Mouse (Mus musculus): ENCODE results near the gene Ndrg2.

Ndrg2 gene

DNA sequence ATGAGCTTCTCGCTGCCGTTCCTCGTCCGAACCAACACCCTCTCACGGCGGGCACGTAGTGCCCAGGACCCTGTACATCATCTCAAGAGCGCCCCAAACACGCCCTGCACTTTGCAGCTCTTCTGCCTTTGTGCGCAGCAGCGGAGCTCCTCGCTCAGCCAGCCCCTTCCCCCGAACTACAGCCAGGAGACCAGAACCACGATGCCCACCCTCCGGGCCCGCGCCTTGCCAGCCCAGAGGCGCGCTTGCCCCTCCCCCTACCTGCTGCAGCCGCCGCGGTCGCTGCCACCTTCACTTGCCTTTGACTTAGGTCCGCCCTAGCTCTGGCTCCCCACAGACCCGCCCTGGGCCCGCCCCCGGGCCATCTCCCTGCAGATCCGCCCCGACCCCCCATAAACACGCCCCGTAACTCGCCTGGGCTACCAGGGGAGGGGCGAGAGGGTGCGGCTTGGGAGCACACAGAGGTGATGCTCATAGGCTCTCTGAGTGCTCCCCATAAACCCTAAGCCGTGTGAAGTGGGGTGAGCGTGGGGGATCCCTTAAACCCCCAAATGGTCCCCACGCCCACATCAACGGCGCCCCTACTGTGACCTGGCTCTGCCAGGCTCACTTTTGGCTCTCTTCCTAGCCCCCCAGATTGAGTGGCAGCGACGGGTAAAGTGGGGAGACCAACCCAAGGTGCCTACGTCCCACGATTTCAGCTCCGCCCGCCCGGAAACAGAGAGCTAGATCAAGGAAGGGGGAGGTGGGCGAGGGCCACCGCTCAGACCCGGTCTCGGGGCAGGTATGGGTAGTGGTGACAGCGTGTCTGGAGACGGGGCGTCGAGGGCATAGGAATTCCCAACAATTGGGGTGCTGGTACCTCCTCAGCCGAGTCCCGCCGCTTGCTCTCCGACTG is 647 bp downstream of the Ndrg2 start:
- DNase-seq (ENCODE audit: extremely low spot score, low spot score), result peak; percentile 48

DNA sequence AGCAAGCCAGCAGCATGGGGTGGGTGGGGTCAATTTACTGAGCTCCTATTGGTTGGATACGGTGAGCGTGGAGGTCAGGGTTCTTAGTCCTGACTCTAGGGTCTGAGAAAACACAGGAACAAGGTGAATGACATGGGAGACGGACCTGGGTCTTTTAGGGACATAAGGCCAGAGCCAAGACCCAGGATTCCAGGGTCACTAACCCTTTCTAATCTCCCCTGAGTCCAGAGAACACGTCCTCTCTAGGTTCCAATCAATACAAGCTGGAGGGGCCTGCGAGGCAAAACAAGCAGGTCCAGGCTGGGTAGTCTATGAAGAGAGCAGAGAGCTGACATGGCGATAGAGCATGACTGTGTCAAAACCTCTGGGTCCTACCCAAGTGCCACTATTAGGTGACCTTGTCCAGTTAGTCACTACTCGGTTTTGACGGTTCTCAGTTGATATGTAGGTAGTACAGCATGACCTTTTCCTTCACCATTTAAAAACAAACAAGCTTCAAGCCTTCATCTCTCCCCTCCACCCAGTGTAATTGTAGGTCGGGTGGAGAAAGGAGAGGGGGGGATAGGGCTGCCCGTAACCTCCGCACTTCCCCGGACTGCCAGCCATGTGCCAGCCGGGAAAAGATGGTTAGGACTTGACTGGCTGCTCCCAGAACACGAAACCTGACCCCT is 1.4 kb downstream of the Ndrg2 start:
- DNase-seq (ENCODE audit: extremely low spot score, low spot score), result peak; percentile 19

DNA sequence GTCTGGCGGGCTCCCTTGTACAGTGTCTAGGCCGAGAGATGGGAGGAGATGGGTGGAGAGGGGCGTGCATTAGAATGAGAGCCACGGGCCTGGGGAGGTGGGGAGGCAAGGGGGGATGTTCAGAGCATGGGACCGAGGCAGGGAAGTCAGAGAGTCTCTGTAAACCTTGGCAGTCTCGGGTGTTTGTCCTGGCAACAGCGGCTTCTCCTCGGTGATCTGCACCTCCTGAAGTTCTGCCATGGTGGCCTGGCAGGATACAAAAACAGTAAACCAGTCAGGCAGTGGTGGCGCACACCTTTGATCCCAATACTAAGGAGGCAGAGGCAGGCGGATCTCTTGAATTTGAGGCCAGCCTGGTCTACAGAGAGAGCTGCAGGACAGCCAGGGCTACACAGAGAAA is 2.7 kb downstream of the Ndrg2 start:
- no peak for DNase-seq (ENCODE audit: extremely low spot score, low spot score)

DNA sequence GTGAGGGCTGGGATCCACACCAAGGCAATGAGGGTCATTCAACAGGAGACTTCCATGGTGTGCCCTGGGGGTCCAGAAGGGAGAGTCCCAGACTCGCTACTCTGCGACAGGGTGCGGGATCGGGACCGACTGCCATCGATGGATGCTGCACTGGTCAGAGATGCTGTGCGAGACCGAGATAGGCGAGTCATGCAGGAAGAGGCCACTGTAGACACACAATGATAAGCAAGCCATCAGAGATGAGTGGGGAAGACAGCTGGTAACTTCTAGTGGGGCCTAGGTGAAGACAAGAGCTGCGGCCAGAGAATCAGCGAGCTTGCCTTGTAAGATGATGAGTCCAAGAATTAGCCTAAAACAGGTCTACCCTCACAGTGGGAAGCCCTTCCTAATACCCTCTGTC is 7.9 kb downstream of the Ndrg2 start:
- DNase-seq (ENCODE audit: extremely low spot score, low spot score), result no peak

DNA sequence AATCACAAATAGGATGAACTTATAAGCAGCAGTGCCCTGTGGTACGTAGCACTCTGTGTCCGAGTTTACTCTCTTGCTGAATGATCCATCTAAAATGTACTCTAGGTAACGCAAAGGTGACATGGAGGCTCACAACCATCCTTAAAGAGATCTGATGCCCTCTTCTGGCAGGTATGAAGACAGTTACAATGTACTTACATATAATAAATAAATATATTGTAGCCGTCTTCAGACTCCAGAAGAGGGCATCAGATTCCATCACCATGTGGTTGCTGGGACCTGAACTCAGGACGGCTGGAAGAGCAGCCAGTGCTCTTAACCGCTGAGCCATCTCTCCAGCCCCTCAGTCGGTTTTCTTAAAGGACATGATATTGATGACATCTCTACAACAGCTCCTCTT is 9.3 kb downstream of the Ndrg2 start:
- no peak for DNase-seq (ENCODE audit: extremely low spot score, low spot score)

DNA sequence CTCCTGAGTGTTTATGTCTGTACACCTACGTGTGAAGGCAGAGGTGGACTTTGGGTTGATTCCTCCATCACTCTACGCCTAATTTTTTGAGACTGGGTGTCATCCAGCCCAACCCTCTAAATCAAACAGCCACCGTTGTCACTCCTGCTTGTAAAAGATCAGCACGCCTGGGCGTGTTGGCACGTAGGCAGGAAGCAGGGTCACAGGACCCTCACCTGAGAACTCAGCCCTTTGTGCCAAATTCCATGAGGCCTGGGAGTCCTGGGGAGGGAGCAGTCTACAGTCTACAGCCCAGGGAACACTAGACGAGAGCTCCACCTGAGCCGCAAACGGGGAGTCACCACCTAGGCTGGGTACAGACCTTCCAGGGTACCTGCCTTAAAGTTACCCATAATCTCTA is 10.2 kb downstream of the Ndrg2 start:
- DNase-seq (ENCODE audit: extremely low spot score, low spot score), result no peak

DNA sequence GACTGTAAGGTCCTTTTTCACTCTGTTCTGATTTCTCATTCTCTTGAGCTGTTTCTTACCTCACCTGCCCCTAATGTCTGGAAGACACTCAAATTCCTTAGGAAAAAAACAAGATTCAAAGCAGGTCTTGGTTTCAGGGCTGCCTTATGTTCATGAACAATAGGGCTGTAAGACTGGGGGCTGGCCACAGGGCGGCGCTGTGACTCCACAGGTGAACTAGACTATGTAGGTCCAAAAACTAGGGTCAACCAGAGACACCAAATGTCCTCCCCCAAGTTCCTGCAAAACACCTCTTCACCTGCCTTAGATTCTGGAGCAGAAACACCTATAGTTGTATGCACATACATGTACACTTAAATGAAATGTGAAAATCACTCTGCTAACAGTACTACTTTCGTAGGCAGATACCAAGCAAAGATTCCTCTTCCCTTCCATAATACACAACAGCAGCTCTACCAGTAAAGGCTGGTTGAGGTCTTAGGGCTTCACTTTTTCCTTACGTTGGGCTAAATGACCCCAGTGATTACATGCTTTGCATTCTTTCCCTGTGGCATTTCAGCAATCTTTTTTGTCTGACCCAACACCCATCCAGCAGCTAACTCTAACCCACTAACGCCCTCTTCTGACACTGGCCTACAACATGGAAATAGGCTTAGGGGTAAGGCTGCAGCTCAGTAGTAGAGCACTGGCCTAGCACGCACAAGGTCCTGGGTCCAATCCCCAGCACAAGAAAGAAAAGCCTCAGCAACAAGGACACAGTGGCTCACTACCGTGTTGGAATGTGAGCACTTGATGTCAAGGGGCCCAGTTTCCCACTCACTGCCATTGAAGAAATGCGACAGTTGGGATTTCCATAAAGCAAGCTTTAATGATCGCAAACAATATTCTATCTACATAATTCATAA is 10.9 kb downstream of the Ndrg2 start:
- DNase-seq (ENCODE audit: extremely low spot score, low spot score), result peak; percentile 86

DNA sequence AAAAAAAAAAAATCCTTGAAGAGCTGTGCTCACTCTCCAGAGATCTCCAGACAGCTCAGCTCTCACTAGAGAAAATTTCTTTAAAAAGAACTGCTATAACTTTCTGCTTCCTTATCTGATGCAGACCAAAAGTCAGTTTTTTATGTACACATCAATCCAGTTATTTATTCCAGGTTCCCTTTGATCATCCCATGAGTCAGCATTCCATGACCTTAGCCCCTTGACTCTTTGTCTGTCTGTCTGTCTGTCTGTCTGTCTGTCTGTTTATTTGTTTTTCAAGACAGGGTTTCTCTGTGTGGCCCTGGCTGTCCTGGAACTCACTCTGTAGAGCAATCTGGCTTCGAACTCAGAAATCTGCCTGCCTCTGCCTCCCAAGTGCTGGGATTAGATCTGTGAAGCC is 14.6 kb downstream of the Ndrg2 start:
- no peak for DNase-seq (ENCODE audit: extremely low spot score, low spot score)

DNA sequence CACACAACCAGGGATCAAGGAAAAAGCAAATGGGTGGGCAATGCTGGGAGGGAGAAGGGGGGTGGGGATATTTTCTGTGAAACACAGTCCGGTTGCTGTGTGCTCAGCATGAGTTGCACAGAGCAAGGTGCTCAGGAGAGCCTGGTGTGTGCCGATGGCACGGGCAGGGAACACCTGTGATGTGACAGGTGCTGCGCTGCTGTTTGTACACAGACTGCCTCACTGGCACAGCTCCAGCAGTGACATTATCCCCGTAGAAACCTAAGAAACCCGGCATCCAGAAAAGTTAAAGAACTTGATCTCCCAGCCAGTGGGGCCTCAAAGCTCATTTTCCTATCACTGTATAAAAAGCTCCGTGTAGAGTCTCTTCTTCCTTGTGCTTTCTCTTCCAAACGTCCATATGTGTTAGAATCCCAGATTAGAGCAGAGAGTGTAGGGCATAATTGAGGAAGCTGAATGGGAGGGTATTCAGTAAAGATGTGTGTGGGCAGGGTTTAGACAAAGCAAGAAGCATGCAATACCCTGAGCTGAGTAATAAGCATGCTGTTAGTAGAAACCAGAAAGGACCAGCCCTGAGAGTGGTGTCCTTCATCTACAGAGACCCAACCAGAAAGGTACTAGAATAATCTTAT is 17.3 kb downstream of the Ndrg2 start:
- DNase-seq (ENCODE audit: extremely low spot score, low spot score), result no peak

DNA sequence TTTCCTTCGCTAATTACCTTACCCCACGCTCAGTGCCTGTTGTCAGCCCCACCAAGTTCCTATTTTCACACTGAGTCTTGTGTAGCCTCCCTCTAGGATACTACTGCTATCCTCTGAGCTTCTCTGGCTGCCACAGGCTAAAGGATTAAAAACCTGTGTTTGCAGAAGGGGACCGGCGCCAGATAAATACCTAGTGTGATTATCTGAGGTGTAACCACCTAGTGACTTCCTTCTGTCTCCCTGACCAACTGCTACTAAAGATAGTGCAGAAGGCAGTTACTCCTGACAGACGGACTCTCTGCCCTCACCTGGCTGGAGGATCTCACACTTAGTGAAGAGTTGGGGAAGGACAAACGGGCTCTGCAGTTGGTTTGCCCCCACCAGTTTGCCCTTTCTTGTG is 17.9 kb downstream of the Ndrg2 start:
- no peak for DNase-seq (ENCODE audit: extremely low spot score, low spot score)

DNA sequence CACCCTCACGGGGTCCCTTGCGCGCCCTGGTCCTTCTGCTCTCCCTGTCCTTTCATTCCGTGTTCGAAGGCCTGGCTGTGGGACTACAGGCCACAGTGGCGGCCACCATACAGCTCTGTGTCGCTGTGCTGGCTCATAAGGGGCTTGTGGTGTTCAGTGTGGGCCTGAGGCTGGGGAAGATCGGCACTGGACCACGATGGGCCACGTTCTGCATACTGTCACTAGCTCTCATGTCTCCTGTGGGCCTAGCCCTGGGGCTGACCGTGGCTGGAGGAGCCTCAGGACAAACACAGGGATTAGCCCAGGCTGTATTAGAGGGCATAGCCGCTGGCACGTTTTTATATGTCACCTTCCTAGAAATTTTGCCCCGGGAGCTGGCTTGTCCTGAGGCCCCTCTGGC is 18.9 kb downstream of the Ndrg2 start:
- no peak for DNase-seq (ENCODE audit: extremely low spot score, low spot score)

DNA sequence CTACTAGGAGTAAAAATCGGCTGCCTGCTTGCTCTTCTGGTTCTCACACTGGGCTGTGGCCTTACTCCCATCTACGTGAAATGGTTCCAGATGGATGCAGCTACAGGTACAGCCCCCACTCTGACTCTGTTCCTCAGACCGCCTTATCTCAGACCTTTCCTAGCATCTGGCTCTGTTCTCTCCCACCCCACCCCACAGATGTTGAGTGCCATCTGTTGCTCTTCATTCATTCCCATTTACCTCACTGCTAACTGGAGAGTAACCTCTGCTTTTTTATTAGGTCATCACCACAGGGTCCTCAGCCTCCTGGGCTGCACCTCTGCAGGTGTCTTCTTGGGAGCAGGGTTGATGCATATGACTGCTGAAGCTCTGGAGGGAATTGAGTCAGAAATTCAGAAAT is 20.1 kb downstream of the Ndrg2 start:
- DNase-seq (ENCODE audit: extremely low spot score, low spot score), result no peak

DNA sequence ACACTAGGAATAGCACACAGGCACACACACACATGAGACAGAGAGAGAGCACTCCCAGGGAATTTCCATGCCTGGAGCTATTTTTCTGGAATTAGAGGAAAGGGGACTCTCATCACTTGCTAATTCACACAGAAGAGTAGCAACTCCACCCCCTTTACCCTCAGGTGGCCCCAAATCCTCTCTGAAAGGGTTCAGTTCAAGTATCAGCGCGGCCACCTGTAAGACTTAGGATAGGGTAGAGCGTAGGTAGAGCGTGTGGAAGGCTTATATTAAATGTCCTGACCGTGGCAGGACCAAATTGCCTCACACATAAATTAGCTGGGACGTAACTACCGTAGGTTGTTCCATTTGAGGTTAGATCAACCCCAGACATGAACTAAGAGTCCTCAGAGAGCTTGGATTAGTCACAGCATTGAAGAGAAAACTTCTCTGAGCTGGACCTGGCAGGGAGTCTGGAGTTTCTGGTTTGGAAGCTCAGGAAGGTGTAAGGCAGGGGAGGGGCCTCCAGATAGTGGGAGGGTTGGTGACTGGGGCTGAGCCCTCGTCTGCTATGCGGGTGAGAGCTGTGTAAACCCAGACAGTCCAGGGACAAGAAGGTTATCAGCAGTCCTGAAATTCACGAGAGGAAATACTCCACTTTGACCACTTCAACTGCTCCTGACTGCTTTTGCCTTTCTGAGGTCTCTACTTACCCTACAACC is 20.7 kb downstream of the Ndrg2 start:
- DNase-seq (ENCODE audit: extremely low spot score, low spot score), result no peak

DNA sequence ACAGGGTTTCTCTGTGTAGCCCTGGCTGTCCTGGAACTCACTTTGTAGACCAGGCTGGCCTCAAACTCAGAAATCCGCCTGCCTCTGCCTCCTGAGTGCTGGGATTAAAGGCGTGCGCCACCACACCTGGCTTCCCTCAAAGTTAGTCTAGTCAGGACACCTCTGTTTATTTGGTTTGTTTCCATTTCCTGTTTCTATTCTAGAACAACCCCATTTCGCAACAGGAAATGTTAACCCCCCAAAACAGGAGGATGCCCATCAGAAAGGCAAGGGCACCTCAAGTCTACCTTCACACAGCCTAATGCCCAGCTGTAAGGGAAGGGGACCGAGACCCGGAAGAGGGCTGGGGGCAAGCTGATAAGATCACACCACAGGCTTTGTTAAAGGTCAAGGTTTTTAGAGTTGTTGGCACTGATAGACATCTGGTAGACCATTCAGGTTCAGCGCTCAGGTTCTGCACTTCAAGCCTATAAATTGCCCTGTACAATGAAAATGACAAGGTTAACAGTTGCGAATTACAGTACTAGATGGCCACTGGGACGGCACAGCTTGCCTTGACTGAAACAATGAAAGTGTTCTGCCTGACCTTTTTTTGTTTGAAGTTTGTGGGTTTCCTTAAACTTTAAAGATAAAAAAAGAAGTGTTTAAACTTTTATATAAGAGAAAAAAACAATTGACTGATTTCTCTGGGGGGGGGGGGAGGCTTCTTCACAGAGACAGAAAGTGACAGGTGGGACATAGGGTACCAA is 21.6 kb downstream of the Ndrg2 start, which contains the start of gene Slc39a2:
Slc39a2 (plus strand) TSS at position 699 of the 749 bp plus-strand sequence.
- no peak for DNase-seq (ENCODE audit: extremely low spot score, low spot score)

DNA sequence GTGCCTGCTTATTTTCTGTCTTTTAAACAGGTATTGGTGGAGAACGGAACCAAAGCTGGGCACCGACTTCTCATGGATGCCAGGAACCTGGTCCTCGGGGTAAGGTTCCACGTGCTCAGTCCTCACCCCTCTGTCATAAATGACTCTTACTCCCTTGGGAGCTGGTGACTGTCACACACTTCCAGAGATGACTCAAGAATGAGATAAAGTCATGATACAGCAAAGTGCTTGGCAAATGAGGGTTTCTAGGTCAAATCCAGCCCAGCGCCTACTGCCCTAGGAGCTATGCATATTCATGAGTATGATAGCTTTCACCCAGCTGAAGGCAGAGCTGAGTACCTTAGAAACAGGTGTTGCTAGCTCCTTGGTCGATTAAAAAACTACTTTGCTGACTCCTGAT is 24.1 kb downstream of the Ndrg2 start:
- no peak for DNase-seq (ENCODE audit: extremely low spot score, low spot score)

DNA sequence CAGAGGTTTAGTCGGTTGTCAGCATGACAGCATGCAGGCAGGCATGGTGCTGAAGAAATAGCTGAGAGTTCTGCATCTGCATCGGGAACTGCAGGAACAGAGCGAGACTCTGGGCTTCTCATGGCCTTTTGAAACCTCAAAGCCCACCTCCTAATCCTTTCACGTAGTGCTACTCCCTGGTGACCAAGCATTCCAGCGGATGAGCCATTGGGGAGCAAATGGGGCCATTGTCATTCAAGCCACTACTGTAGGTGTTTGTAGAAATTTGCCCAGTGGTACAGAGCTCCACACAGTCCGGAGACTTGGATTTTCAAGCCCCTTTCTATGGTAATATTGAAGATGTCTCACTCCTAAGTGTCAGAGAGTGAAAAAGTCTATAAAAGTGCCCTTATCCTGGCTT is 27.9 kb downstream of the Ndrg2 start:
- DNase-seq (ENCODE audit: extremely low spot score, low spot score), result no peak

DNA sequence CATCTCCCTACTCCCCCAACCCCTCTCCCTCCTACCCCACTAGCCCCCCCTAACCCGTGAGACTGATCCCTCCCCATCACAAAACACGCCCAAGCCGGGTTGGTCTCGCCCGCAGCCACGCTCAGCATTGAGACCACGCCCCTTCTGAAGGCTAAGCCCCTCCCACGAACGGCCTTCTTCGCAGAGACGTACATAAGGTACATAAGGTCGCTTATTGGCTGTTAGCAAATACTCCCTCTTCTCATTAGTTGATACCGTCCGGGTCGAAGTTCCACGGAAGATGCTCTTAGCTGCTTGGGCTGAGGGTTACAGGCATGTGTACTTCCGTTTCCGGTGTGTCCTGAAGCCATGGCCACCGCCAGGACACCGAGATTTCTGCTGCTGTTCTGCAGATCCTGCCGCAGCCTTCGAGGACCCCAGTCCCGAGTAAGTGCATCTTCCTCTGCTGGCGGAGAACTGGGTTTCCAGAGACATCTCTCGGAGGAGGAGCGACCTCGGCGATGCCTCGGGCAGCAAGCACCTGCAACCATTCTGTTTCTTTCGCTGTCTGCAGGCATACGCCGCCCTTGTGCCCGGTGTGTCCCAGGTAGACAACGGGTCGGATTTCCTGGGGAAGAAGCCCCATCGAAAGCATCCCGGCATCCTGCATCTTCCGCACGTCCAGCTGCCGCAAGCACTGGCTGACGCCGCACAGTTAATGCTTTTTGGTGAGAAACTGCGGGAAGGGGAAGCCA is 29.2 kb downstream of the Ndrg2 start, which contains the start of gene Mettl17:
Mettl17 (plus strand) TSS at position 245 of the 734 bp plus-strand sequence.
- peak; percentile 94 for DNase-seq (ENCODE audit: extremely low spot score, low spot score)

DNA sequence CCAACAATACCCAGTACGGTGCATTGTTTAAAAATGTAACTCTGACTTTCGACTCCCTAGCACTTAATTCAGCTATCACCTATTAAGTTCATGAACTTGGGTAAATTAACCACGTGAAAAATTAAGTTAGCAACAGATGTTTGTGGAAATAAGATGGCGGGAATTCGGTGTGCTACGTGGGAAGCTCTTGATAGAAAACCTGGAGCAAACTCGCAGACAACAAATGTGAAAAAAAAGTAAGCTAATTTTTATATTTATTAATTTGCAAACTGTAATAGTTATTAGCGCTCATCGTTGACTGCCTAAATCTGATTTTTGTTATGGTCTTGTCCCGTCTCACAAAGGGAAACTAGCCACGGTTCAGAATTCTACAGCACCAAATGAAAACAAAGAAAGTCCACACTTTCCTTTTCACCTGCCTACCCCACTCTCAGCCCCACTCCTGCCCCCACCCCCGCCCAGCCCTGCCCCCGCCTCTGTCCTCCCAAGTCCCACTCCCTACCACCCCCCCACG is 29.9 kb downstream of the Ndrg2 start:
- DNase-seq (ENCODE audit: extremely low spot score, low spot score), result no peak

DNA sequence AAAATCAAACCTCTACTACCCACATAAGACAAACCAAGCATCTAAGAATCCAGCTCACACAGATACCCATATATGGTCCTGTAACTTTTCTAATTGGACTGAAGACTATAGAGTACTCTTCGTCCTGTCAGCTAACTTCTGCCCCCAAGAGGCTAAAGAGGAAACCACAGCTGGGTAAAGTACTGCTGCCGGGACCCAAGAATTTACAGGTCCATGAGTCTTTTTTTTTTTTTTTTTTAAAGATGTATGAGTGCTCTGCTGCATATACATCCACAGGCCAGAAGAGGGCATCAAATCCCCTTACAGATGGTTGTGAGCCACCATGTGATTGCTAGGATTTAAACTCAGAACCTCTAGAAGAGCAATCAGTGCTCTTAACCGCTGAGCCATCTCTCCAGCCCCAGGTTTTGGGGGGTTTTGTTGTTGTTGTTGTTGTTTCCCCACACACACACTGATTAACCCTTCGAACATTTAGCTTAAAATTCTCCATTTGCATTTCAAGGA is 30.4 kb downstream of the Ndrg2 start:
- DNase-seq (ENCODE audit: extremely low spot score, low spot score), result peak; percentile 52

Data from neural tube, embryonic 10.5 days (tissue).